Mouse (Mus musculus) lung, postnatal 36 days (tissue): ENCODE data around the gene Acsf3.
A peak's percentile ranks its signal among the peaks of the same experiment; 100 is the strongest.

Source experiments
- DNase-seq: peaks from one replicate; pipeline ENCODE4 v3.0.0; 2022; ENCODE audit warnings: mixed read lengths

Gene Acsf3

GRCm38 (mm10) chr8:122851692-122852545 is 76.6 kb downstream of the Acsf3 start:
- DNase-seq = no peak

- DNase-seq = no peak
Measured at GRCm38 (mm10) chr8:122852546-122852905, 77.2 kb downstream of the Acsf3 start.

GRCm38 (mm10) chr8:122853340-122853771 is 78.1 kb downstream of the Acsf3 start:
- no peak for DNase-seq

GRCm38 (mm10) chr8:122854388-122854787 is 79.1 kb downstream of the Acsf3 start:
- DNase-seq = no peak

- no peak for DNase-seq
Measured at GRCm38 (mm10) chr8:122855123-122855522, 79.8 kb downstream of the Acsf3 start.

GRCm38 (mm10) chr8:122856288-122856687 is 81.0 kb downstream of the Acsf3 start:
- DNase-seq = no peak

- DNase-seq = peak; percentile 19
Measured at GRCm38 (mm10) chr8:122859843-122860242, 84.6 kb downstream of the Acsf3 start.

- DNase-seq = no peak
Measured at GRCm38 (mm10) chr8:122864719-122865129, 89.4 kb downstream of the Acsf3 start.

GRCm38 (mm10) chr8:122865441-122865840 is 90.2 kb downstream of the Acsf3 start:
- peak; percentile 17 for DNase-seq

GRCm38 (mm10) chr8:122866231-122866630 is 90.9 kb downstream of the Acsf3 start:
- DNase-seq = no peak
